Mouse (Mus musculus) intestine, embryonic 15.5 days (tissue): ENCODE data around the gene Bcl7a. TPM values are rescaled to one million over a fixed set of nuclear protein-coding genes. Genes with fewer than 3 reads are reported as not detected.

Source experiments
- ATAC-seq: fragments of 200-750 bp; cut with Nextera tagmentation; 2 replicates; pipeline ENCODE4 v1.8.0; 2017; ENCODE audit warnings: moderate TSS enrichment, moderate library complexity
- H3K27ac ChIP-seq: fragments of 300-500 bp; sonication (generic); 2 replicates; pipeline ENCODE4 v1.5.1; 2015; ENCODE audit warnings: mild to moderate bottlenecking, inconsistent platforms
- H3K27me3 ChIP-seq: fragments of 300-500 bp; sonication (generic); replicated peaks from 2 replicates; pipeline ENCODE4 v1.6.1; 2015; ENCODE audit warnings: inconsistent platforms
- H3K36me3 ChIP-seq: fragments of 300-500 bp; sonication (generic); 2 replicates; pipeline ENCODE4 v1.6.1; 2015; ENCODE audit warnings: inconsistent platforms
- H3K4me1 ChIP-seq: fragments of 300-500 bp; sonication (generic); replicated peaks from 2 replicates; pipeline ENCODE4 v1.6.1; 2015; ENCODE audit warnings: inconsistent platforms
- H3K4me2 ChIP-seq: fragments of 300-500 bp; sonication (generic); replicated peaks from 2 replicates; pipeline ENCODE4 v1.6.1; 2015; ENCODE audit warnings: mild to moderate bottlenecking, inconsistent platforms
- H3K4me3 ChIP-seq: fragments of 300-500 bp; sonication (generic); replicated peaks from 2 replicates; pipeline ENCODE4 v1.5.1; 2015; ENCODE audit warnings: inconsistent platforms
- H3K9ac ChIP-seq: fragments of 300-500 bp; sonication (generic); 2 replicates; pipeline ENCODE4 v1.6.1; 2015; ENCODE audit warnings: inconsistent platforms
- H3K9me3 ChIP-seq: fragments of 300-500 bp; sonication (generic); 2 replicates; pipeline ENCODE4 v1.6.1; 2016; ENCODE audit warnings: inconsistent platforms
- WGBS: fragments of 180-500 bp; shearing (Covaris S2); methylation state at CpG from one replicate; pipeline ENCODE4 v1.1.7; 2015; 5-methylcytosine and 5-hydroxymethylcytosine counted together
- polyA plus RNA-seq: library from polyadenylated mRNA; unstranded; fragments of >200 nt; fragmentation: Nextera tagmentation; extraction: Ambion mirVana; gene quantifications from 2 replicates; pipeline ENCODE4 v1.2.1, GENCODE M21; 2015

Gene Bcl7a
- polyA plus RNA-seq, 1 experiment from 2014 or later: 16.4 TPM

- Histone ChIP-seq H3K4me3 (peak overlapping the region; percentile 22; the same call in 1 of the 2 replicates), H3K27me3 (no peaks in the 10 kb centered on the region), H3K4me2 (peak overlapping the region; percentile 54), H3K27ac (no peak overlapping the region), H3K9me3 (no peaks in the 10 kb centered on the region), H3K4me1 (peaks cover 5% of the 10 kb centered on the region), H3K9ac (no peak overlapping the region), H3K36me3 (no peaks in the 10 kb centered on the region)
- 15% methylated on average over 16 of the region's 17 CpGs for WGBS
- no peak for ATAC-seq
Observed at GRCm38 (mm10) chr5:123390536-123391441, 47.2 kb downstream of the Bcl7a start.

- Histone ChIP-seq H3K9ac (no peak overlapping the region), H3K4me3 (peak overlapping the region; percentile 22; the same call in 1 of the 2 replicates), H3K36me3 (no peaks in the 10 kb centered on the region), H3K27me3 (no peaks in the 10 kb centered on the region), H3K4me1 (peaks cover 10% of the 10 kb centered on the region), H3K9me3 (no peaks in the 10 kb centered on the region), H3K27ac (no peak overlapping the region), H3K4me2 (peak overlapping the region; percentile 54)
- 18% methylated on average over 5 of the region's 5 CpGs for WGBS
- no peak for ATAC-seq
Observed at GRCm38 (mm10) chr5:123391442-123391809, 47.8 kb downstream of the Bcl7a start.

GRCm38 (mm10) chr5:123393786-123394302 lies 50.2 kb downstream of the Bcl7a start:
- peak overlapping the region; percentile 99 for H3K4me3 ChIP-seq
- peak overlapping the region; percentile 81 for H3K27ac ChIP-seq
- no peaks in the 10 kb centered on the region for H3K9me3 ChIP-seq
- H3K4me2 ChIP-seq: peak overlapping the region; percentile 74
- H3K36me3 ChIP-seq: no peaks in the 10 kb centered on the region
- peak overlapping the region; percentile 29; the same call in 1 of the 2 replicates for H3K9ac ChIP-seq
- H3K4me1 ChIP-seq: peaks cover 26% of the 10 kb centered on the region
- ATAC-seq: no peak; the same call in 1 of the 2 replicates
- no peaks in the 10 kb centered on the region for H3K27me3 ChIP-seq
- WGBS: 13% methylated on average over 5 of the region's 5 CpGs

GRCm38 (mm10) chr5:123394303-123394956 lies 50.8 kb downstream of the Bcl7a start, which contains the start of gene Mlxip:
Gene Mlxip (plus strand): TSS chr5:123394798.
- WGBS: under 1% methylated on average over 50 of the region's 50 CpGs
- no peaks in the 10 kb centered on the region for H3K27me3 ChIP-seq
- no peaks in the 10 kb centered on the region for H3K9me3 ChIP-seq
- H3K4me1 ChIP-seq: peaks cover 26% of the 10 kb centered on the region
- ATAC-seq: peak; percentile 99
- peak within 1 kb of the TSS; percentile 85 for H3K9ac ChIP-seq
- H3K4me3 ChIP-seq: peak within 1 kb of the TSS; percentile 99
- H3K27ac ChIP-seq: peak within 1 kb of the TSS; percentile 81
- H3K4me2 ChIP-seq: peak within 1 kb of the TSS; percentile 74
- H3K36me3 ChIP-seq: no peaks in the 10 kb centered on the region

- Histone ChIP-seq H3K27me3 (no peaks in the 10 kb centered on the region), H3K4me3 (peak overlapping the region; percentile 99), H3K27ac (peak overlapping the region; percentile 81), H3K4me2 (peak overlapping the region; percentile 74), H3K4me1 (peaks cover 26% of the 10 kb centered on the region), H3K36me3 (no peaks in the 10 kb centered on the region), H3K9ac (peak overlapping the region; percentile 85), H3K9me3 (no peaks in the 10 kb centered on the region)
- WGBS: under 1% methylated on average over 65 of the region's 65 CpGs
- peak; percentile 27 for ATAC-seq
Observed at GRCm38 (mm10) chr5:123394957-123395881, 51.6 kb downstream of the Bcl7a start.

GRCm38 (mm10) chr5:123396901-123397464 lies 53.3 kb downstream of the Bcl7a start:
- WGBS: 56% methylated on average over 8 of the region's 8 CpGs
- Histone ChIP-seq H3K9me3 (no peaks in the 10 kb centered on the region), H3K36me3 (no peaks in the 10 kb centered on the region), H3K4me3 (peak overlapping the region; percentile 99; the same call in 1 of the 2 replicates), H3K4me2 (peak overlapping the region; percentile 74), H3K9ac (no peak overlapping the region), H3K27ac (no peak overlapping the region), H3K4me1 (peaks cover 26% of the 10 kb centered on the region), H3K27me3 (no peaks in the 10 kb centered on the region)
- no peak for ATAC-seq

- Histone ChIP-seq H3K4me2 (peak overlapping the region; percentile 74), H3K27ac (no peak overlapping the region), H3K27me3 (no peaks in the 10 kb centered on the region), H3K9ac (0 out of 2 replicates have a peak overlapping the region, but pooled peaks have one; percentile 21), H3K9me3 (no peaks in the 10 kb centered on the region), H3K4me3 (peak overlapping the region; percentile 19; the same call in 1 of the 2 replicates), H3K36me3 (no peaks in the 10 kb centered on the region), H3K4me1 (peaks cover 26% of the 10 kb centered on the region)
- no peak for ATAC-seq
- WGBS: 68% methylated on average over 11 of the region's 11 CpGs
Observed at GRCm38 (mm10) chr5:123397786-123398185, 54.2 kb downstream of the Bcl7a start.

GRCm38 (mm10) chr5:123398856-123399498 lies 55.3 kb downstream of the Bcl7a start:
- Histone ChIP-seq H3K4me3 (no peak overlapping the region), H3K9ac (no peak overlapping the region), H3K27ac (no peak overlapping the region), H3K9me3 (no peaks in the 10 kb centered on the region), H3K4me2 (no peak overlapping the region), H3K27me3 (no peaks in the 10 kb centered on the region), H3K36me3 (no peaks in the 10 kb centered on the region), H3K4me1 (peaks cover 24% of the 10 kb centered on the region)
- ATAC-seq: no peak
- WGBS: 85% methylated on average over 4 of the region's 4 CpGs

GRCm38 (mm10) chr5:123404480-123404879 lies 60.8 kb downstream of the Bcl7a start:
- no peaks in the 10 kb centered on the region for H3K9me3 ChIP-seq
- H3K27ac ChIP-seq: no peak overlapping the region
- H3K27me3 ChIP-seq: no peaks in the 10 kb centered on the region
- peaks cover 5% of the 10 kb centered on the region; the same call in 1 of the 2 replicates for H3K4me1 ChIP-seq
- no peak overlapping the region for H3K9ac ChIP-seq
- no peaks in the 10 kb centered on the region for H3K36me3 ChIP-seq
- no peak for ATAC-seq
- no peak overlapping the region for H3K4me3 ChIP-seq
- no peak overlapping the region for H3K4me2 ChIP-seq
- 84% methylated on average over 3 of the region's 3 CpGs for WGBS

- no peak overlapping the region for H3K27ac ChIP-seq
- no peaks in the 10 kb centered on the region for H3K27me3 ChIP-seq
- H3K4me1 ChIP-seq: peaks cover 5% of the 10 kb centered on the region; the same call in 1 of the 2 replicates
- no peak overlapping the region for H3K4me3 ChIP-seq
- no peaks in the 10 kb centered on the region for H3K9me3 ChIP-seq
- H3K36me3 ChIP-seq: no peaks in the 10 kb centered on the region
- WGBS: 66% methylated on average over 2 of the region's 2 CpGs
- H3K9ac ChIP-seq: no peak overlapping the region
- no peak overlapping the region for H3K4me2 ChIP-seq
- no peak for ATAC-seq
Observed at GRCm38 (mm10) chr5:123406952-123407351, 63.3 kb downstream of the Bcl7a start.

- no peak overlapping the region for H3K4me2 ChIP-seq
- ATAC-seq: no peak
- 72% methylated on average over 3 of the region's 3 CpGs for WGBS
Observed at GRCm38 (mm10) chr5:123408176-123408575, 64.5 kb downstream of the Bcl7a start.

More at GRCm38 (mm10) chr5:123408176-123408575, 64.5 kb downstream of the Bcl7a start:
- no peaks in the 10 kb centered on the region for H3K9me3 ChIP-seq
- no peaks in the 10 kb centered on the region for H3K36me3 ChIP-seq
- H3K4me1 ChIP-seq: peaks cover 5% of the 10 kb centered on the region; the same call in 1 of the 2 replicates
- H3K27ac ChIP-seq: no peak overlapping the region
- no peak overlapping the region for H3K4me3 ChIP-seq
- H3K27me3 ChIP-seq: no peaks in the 10 kb centered on the region
- no peak overlapping the region for H3K9ac ChIP-seq
